Mouse (Mus musculus) megakaryocyte-erythroid progenitor cell, adult 5-6 weeks (primary cell): Measurements from ENCODE around the gene Zfp598. TPM values are rescaled to one million over a fixed set of nuclear protein-coding genes. Genes with fewer than 3 reads are reported as not detected.
A peak's percentile ranks its signal among the peaks of the same experiment; 100 is the strongest.
"Not testable (repeated sequence)": the region's sequence is repeated elsewhere in the genome, so short reads cannot be mapped to it uniquely, and the experiment has no call there.

Experiments
- ATAC-seq: replicated peaks from 2 replicates; pipeline ENCODE4 v1.8.0; 2016; ENCODE audit warnings: mild to moderate bottlenecking, inconsistent platforms; ENCODE audit not compliant: severe bottlenecking, poor library complexity, low FRiP score, low TSS enrichment
- total RNA-seq, 2 experiments: library from RNA; stranded (forward) in 1 of 2; stranded (reverse) in 1 of 2; fragments of 200-1000, 215-1000 nt in 1 of 2; fragments of >200 nt in 1 of 2; fragmentation: Nextera tagmentation in 1 of 2; gene quantifications; 2 replicates each; pipeline ENCODE4 v1.2.3; 2014 to 2017

Zfp598 gene
- total RNA-seq, 2 experiments from 2014 or later: 32.1 to 65.2 TPM

GRCm38 (mm10) chr17:24715556-24715955 is 46.1 kb downstream of the Zfp598 start:
- ATAC-seq: no peak

- no peak for ATAC-seq
Observed at GRCm38 (mm10) chr17:24716166-24716682, 46.7 kb downstream of the Zfp598 start.

- no peak for ATAC-seq
Observed at GRCm38 (mm10) chr17:24717943-24718342, 48.5 kb downstream of the Zfp598 start, which contains the start of the genes Rnf151 and Rps2. Gene Rnf151 (minus strand): TSS chr17:24718063. Gene Rps2 (plus strand): TSS chr17:24718116.

GRCm38 (mm10) chr17:24718938-24719337 is 49.5 kb downstream of the Zfp598 start:
- not testable (repeated sequence) for ATAC-seq

- peak; percentile 80 for ATAC-seq
Observed at GRCm38 (mm10) chr17:24719494-24720222, 50.2 kb downstream of the Zfp598 start.

GRCm38 (mm10) chr17:24720616-24721015 is 51.1 kb downstream of the Zfp598 start:
- ATAC-seq: not testable (repeated sequence)

- not testable (repeated sequence) for ATAC-seq
Observed at GRCm38 (mm10) chr17:24721383-24721955, 52.0 kb downstream of the Zfp598 start.

GRCm38 (mm10) chr17:24722220-24722924 is 52.9 kb downstream of the Zfp598 start:
- no peak for ATAC-seq

- ATAC-seq: no peak
Observed at GRCm38 (mm10) chr17:24723122-24723880, 53.8 kb downstream of the Zfp598 start.

GRCm38 (mm10) chr17:24723881-24724180 is 54.3 kb downstream of the Zfp598 start:
- ATAC-seq: peak; percentile 36

GRCm38 (mm10) chr17:24724184-24724583 is 54.7 kb downstream of the Zfp598 start, which contains the start of gene Ndufb10:
Gene Ndufb10 (minus strand): TSS chr17:24724478.
- peak; percentile 57 for ATAC-seq

GRCm38 (mm10) chr17:24725637-24726390 is 56.3 kb downstream of the Zfp598 start:
- no peak for ATAC-seq

GRCm38 (mm10) chr17:24727618-24728017 is 58.1 kb downstream of the Zfp598 start, which contains the start of gene Rpl3l:
Gene Rpl3l (plus strand): TSS chr17:24727820.
- no peak for ATAC-seq

GRCm38 (mm10) chr17:24728184-24728583 is 58.7 kb downstream of the Zfp598 start:
- ATAC-seq: no peak

GRCm38 (mm10) chr17:24729067-24729466 is 59.6 kb downstream of the Zfp598 start:
- no peak for ATAC-seq

GRCm38 (mm10) chr17:24730787-24731186 is 61.3 kb downstream of the Zfp598 start:
- no peak for ATAC-seq
